Mouse (Mus musculus): ENCODE data around the gene Rps7.

DNA sequence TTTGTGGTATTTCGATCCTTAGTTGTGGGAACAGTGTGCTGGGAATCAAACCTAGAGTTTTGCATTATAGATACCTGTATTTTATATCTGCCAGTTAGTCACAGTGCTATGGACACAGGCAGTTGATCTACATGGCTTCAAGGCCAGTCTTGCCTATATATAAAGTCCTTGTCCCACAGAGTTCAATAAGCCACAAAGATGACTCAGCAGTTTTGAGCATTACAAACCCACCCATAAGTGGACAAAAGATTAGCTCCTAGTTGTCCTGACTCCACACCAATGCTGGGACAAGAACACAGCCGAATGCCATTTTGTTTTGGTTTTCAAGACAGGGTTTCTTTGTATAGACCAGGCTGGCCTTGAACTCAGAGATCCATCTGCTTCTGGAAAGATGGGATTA, 7.3 kb downstream of the Rps7 start:
- TF ChIP-seq CTCF (IDR thresholded peaks at IDR 0.05; ENCODE audit: insufficient read depth, low read depth, low read length) (no peak), POLR2A (IDR thresholded peaks at IDR 0.05; ENCODE audit: insufficient read depth, low read depth, low read length) (no peak)

All from olfactory bulb, adult 2 months (tissue).